Mouse (Mus musculus): Measurements from ENCODE around the gene Pdha2. TPM values are rescaled to one million over a fixed set of nuclear protein-coding genes. Genes with fewer than 3 reads are reported as not detected.

Gene Pdha2
- polyA plus RNA-seq (2014; fragmentation: Illumina TruSeq; extraction: RNeasy Lipid Tissue Mini Kit (QIAGEN cat#74804); ENCODE audit: low read depth, low replicate concordance) = not detected

GRCm38 (mm10) chr3:141212255-141212654 is at the start of gene Pdha2:
TSS of gene Pdha2 (minus strand) at chr3:141212355.

